Mouse (Mus musculus) heart, adult 2 months (tissue): Measurements from ENCODE around the gene Gsx1.

ENCODE experiments used
- CTCF ChIP-seq: fragments of 200-600 bp; IDR thresholded peaks from 2 replicates; pipeline ENCODE4 v1.8.1; 2022; ENCODE audit warnings: antibody characterized with exemption, mild to moderate bottlenecking, moderate library complexity
- EP300 ChIP-seq: fragments of 200-500 bp; IDR thresholded peaks from 2 replicates; pipeline ENCODE4 v1.6.1; 2011; ENCODE audit warnings: low read depth, low read length, control low read depth; ENCODE audit not compliant: insufficient read depth
- POLR2A ChIP-seq: fragments of 200-500 bp; IDR thresholded peaks from 2 replicates; pipeline ENCODE4 v1.6.1; 2011; ENCODE audit warnings: mild to moderate bottlenecking, low read depth, low read length, control low read depth; ENCODE audit not compliant: insufficient read depth

DNA sequence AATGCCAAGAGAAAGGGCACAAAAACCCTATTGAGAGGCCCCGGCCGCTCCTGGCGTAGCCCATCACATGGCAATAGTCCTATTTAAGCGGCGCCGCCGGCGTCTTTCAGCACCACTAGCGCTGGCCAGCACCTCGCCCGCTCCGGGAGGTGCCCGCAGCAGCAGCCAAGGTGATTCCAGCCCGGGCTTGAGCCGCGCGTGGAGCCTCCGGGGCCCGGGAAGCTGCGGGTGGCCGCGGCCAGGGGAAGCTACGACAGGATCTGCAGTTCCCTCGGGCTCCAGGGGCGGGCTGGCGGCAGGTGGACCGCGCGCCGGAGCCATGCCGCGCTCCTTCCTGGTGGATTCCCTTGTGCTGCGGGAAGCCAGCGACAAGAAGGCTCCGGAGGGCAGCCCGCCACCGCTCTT, at the start of gene Gsx1:
- TF ChIP-seq CTCF: no peak
- no peak for TF ChIP-seq EP300
- TF ChIP-seq POLR2A: no peak
